Mouse (Mus musculus): ENCODE results near the gene Gpha2.

DNA sequence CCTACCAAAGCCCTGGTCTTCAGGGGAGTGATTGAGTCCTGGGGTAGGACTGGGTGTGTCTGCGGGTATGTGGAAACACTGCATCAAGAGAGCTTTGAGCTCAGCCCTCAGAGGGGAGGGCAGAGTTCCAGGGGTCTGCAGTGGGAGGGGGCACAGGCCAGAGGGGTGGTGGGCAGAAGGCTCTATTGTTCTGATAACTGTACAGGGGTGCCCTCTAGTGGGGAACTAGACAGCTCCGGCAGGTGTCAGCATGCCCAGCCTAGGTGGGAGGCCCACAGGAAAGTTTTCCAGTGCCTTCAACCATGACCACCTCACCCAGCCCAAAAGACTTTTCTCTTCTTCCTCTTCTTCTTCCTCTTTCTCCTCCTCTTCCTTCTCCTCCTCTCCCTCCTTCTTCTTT lies 34.2 kb downstream of the Gpha2 start:
- TF ChIP-seq ZNF384 (IDR thresholded peaks at IDR 0.05; ENCODE audit: low read depth, low read length) (no peak), CHD2 (IDR thresholded peaks at IDR 0.05; ENCODE audit: low read depth, low read length) (no peak), ZC3H11A (IDR thresholded peaks at IDR 0.05; ENCODE audit: borderline replicate concordance, low read depth, low read length) (no peak), HCFC1 (IDR thresholded peaks at IDR 0.05; ENCODE audit: borderline replicate concordance, insufficient read depth, low read length) (no peak)
